Mouse (Mus musculus) adrenal gland, adult 10 weeks (tissue): Measurements from ENCODE around the gene Fam184a. TPM values are rescaled to one million over a fixed set of nuclear protein-coding genes. Genes with fewer than 3 reads are reported as not detected.

Source experiments
- polyA plus RNA-seq: library from polyadenylated mRNA; stranded (reverse); fragments of 350-450 nt; fragmentation: Illumina TruSeq; extraction: RNeasy Lipid Tissue Mini Kit (QIAGEN cat#74804); gene quantifications from one replicate; pipeline ENCODE4 v1.2.3, GENCODE M21; 2014; ENCODE audit warnings: low read depth, low replicate concordance

Fam184a gene
- 2.4 TPM for polyA plus RNA-seq

DNA sequence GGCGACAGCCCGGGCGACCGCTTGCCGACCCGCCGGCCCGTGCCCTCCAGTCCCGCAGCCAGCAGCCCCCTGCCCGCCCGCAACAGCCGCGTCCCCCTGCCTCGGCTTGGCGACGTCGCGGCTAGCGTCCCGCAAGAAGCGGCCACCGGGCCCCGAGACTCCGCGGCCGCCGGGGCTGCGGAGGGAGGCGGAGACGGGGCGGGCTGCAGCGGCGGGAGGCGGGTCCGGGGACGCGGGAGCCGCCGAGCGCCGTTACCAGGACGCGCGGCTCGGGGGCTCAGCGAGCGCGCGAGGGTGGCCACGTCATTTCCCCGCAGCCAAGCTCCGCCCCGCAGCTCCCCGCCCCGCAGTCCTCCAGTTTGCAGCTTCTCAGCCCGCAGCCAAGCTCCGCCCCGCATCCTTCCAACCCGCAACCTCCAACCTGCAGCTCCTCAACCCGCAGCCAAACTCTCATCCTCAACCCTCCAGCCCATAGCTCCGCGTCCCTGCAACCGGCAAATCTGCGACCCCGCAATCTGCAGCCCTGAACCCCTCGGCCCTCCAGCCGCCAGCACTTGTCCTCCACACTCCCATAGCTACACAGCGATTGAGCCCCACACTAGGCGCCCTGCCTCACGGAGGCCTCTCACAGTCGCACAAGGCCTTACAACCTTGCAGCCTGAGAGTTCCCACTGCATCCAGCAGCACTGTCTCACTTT, at the start of gene Fam184a:
Gene Fam184a (minus strand): TSS at position 169 of the 698 bp plus-strand sequence.

GRCm38 (mm10) chr10:53630339-53630738, 120.6 kb downstream of the Fam184a start, which contains the start of gene Mcm9:
Gene Mcm9, minus strand, starts transcription at chr10:53630439.

DNA sequence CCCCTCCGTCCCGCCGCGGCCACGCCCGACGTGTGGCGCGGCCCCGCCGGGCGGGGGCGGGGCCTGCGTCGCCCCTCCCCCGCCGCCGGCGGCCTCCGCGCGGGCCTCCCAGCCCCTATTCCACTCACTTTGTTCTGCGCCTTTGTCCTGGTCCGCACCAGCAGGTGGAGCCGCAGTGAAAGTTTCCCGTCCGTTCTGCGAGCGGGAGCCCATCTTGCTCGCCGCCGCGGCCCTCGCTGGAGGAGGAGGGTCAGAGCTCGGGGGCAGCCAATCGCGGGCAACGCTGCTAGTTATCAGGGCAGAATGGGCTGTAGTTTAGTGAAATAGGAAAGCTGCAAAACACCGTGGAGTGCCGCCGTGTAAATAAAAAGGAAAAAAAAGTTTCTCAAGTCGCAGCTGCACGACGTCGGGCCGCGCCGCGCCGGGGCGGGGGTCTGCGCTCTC, 154.2 kb downstream of the Fam184a start, which contains the start of gene Asf1a:
Gene Asf1a (plus strand): TSS at position 81 of the 444 bp plus-strand sequence.

Other genes with a start within 250 kb of the Fam184a start
- gene Asf1a, start 154.4 kb downstream of the Fam184a start, polyA plus RNA-seq, result 109 TPM
- 16.5 TPM for gene Mcm9, start 120.7 kb downstream of the Fam184a start, polyA plus RNA-seq